Mouse (Mus musculus): ENCODE measurements around the gene Gpr137.
"Not testable (repeated sequence)": the region's sequence is repeated elsewhere in the genome, so short reads cannot be mapped to it uniquely, and the experiment has no call there.

Gene Gpr137

GRCm38 (mm10) chr19:6921647-6922567 lies 20.4 kb downstream of the Gpr137 start, which contains the start of gene Esrra:
Esrra (minus strand) TSS chr19:6921813.
- peak; percentile 100 for DNase-seq (ENCODE audit: low spot score)

- peak; percentile 42 for DNase-seq (ENCODE audit: low spot score)
These were observed 21.3 kb downstream of the Gpr137 start for GRCm38 (mm10) chr19:6920741-6921636.

DNA sequence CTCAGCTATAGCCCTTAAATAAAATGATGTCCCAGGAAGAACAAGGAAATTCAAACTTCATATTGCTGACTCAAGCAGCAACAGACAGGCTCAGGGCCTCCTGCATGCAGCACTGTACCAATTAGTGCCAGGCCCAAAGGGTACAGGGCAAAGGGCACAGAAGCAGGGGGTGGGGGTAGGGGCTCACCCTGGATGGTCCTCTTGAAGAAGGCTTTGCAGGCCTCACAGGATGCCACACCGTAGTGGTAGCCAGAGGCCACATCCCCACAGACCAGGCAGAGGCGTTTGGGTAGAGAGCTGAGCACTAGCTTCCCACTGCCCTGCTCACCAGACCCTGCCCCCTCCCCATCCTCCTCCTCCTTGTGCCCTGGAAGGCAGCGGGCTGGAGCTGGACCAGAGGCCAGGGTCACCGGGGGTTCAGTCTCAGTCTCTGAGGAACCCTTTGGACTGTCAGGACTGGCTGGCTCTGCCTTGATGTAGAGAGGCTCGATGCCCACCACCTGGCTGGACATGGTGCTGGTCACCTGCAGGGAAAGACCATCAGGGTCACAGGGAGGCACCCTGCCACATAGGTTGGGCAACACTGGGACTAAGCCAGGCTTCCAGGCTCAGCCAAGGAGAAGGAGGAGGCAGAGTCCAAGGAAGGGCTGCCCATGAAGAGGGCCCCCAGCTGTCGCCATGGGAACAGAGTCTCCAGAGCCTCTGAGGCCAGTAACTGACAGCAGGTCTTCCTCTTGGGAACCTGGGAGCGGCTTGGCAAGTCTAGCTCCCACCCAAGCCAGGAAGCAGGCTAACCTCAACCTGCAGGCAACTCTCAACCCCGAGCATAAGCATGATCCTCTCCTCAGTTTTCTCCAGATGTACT lies 22.2 kb downstream of the Gpr137 start:
- no peak for DNase-seq (ENCODE audit: low spot score)

GRCm38 (mm10) chr19:6919431-6919830 lies 22.8 kb downstream of the Gpr137 start:
- no peak for DNase-seq (ENCODE audit: low spot score)

DNA sequence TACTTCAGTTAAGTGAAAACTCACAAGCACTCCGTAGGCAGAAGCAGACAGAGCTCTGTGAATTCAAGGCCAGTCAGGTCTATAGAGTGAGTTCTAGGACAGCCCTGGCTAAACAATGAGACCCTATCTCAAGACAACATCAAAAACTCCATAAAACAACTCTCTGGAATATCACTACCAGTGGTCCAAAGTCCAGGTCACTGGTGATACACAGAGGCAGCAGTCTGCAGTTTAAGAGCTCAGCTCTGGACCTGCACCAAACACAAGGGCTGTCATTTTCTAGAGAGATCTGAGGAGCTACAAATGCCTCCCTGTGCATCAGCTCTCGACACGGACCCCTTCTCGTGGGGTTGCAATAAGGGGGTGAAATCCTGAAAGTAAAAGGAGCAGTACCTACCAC lies 24.0 kb downstream of the Gpr137 start:
- DNase-seq (ENCODE audit: low spot score): no peak

- no peak for DNase-seq (ENCODE audit: low spot score)
These were observed 25.8 kb downstream of the Gpr137 start for GRCm38 (mm10) chr19:6916496-6916895.

GRCm38 (mm10) chr19:6915276-6915675 lies 27.0 kb downstream of the Gpr137 start:
- no peak for DNase-seq (ENCODE audit: low spot score)

GRCm38 (mm10) chr19:6914540-6914939 lies 27.7 kb downstream of the Gpr137 start:
- no peak for DNase-seq (ENCODE audit: low spot score)

DNA sequence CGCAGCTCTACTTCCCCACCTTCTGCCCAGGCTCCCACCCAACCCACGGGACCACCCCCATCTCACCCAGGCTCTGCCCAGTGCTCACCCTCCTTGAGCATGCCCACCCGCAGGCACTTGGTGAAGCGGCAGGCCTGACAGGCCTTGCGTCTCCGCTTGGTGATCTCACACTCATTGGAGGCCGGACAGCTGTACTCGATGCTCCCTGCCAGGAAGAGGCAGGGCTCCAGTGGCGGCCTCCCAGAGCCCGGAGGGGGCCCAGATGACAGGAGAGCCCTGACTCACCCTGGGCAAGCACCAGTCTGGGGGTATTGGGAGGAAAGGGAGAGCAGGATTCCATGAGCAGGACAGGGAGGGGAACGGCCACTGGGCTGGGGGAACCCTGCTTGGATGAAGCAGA lies 28.3 kb downstream of the Gpr137 start:
- DNase-seq (ENCODE audit: low spot score): no peak

DNA sequence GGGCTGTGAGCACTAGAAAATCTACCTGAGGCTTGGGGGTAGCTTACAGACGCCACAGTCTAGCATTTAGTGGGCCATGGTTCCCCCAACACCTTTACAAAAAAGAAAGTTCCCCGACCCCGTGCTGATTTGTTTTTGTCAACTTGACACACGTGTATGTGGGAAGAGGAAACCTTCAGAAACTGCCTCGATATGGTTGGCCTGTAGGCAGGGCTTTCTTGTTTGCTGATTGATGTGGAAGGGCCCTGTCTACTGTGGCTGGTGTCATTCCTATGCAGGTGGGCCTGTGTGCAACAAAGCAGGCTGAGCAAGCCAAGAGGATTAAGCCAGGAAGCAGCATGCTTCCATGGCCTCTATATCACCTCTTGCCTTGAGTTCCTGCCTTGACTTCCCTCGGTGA lies 29.2 kb downstream of the Gpr137 start:
- DNase-seq (ENCODE audit: low spot score): no peak

GRCm38 (mm10) chr19:6912205-6912970 lies 29.9 kb downstream of the Gpr137 start:
- no peak for DNase-seq (ENCODE audit: low spot score)

DNA sequence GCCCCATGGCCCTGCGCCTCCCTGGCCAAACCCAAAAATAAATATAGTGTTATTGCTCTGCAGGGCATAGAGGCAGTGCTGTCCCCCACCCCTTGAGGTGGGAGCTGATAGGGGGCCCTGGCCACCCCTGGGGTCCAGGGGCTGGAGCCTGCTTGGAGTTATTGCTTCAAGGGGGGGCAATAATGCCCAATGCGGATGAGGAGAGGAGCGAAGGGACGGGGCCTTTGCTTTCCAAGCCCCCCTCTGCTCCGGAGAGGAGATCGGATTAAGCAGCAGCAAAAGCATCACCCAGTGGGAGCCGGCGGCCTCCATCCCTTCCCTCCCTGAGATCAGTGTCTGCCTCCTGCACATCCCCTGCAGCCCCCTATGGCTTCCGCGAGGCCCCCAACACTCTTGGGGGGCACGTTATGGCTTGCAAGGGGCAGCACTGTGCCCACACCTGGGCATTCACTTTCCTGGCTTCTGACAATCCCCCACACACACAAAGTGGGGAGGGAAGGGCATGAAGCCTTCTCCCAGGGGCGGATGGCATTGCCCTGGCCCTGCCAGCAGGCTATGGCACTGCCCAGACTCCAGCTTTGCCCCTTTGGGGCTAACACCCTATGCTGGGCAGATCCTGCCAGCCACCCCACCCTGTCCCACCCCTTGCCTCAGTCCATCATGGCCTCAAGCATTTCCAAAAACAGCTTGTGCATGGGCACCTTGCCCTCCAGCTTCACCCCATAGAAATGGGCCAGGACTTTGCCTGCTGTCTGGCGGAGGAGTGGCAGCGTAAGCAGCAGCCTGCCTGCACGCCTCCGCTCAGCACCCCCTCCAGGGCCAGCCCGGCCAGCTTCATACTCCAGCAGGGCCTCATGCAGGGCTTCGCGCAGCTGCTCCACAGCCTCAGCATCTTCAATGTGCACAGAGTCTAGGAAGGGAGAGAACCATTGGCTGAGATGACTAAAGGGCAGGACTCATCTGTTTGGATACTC lies 30.9 kb downstream of the Gpr137 start:
- no peak for DNase-seq (ENCODE audit: low spot score)

GRCm38 (mm10) chr19:6910306-6910705 lies 32.0 kb downstream of the Gpr137 start:
- DNase-seq (ENCODE audit: low spot score): not testable (repeated sequence)

DNA sequence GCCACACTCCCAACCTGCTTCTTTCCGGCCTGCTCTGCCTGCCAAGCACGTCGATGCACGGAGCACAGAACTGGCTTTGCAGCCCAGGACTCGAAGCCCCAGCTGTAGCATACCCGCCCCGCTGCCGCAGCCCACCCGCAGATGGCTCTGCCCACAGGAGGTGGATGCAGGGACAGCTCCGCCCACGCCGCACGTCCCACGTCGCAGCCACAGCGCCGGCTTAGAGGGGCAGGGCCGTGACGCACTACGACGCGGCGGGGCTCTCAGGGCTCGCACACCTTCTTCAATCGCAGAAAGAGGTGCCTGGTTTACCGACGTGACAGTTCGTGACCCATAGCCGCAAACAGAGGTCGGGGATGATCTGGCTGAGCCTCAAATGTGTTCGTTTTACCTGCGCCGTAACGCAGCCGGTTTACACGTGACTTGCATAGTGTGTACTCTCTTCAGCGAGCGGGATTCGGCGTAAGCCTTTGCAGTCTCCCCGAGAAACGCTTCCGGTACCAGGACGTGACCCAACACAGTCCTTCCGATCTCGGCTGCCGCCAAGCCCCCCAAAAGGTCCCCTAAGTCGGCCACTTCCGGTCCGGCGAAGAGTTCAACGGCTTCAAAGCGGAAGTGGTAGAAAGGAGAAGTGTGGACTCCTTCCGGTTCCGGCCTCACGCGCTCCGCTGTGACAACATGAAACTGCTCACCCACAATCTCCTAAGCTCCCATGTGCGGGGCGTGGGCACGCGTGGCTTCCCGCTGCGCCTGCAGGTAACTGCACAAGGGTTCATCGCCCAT lies 32.6 kb downstream of the Gpr137 start, which contains the start of the genes Trmt112 and Prdx5:
Trmt112 (plus strand) TSS at position 192 of the 783 bp plus-strand sequence.
Prdx5 (minus strand) TSS at position 600 of the 783 bp plus-strand sequence.
- DNase-seq (ENCODE audit: low spot score): peak; percentile 90

GRCm38 (mm10) chr19:6909021-6909420 lies 33.3 kb downstream of the Gpr137 start:
- DNase-seq (ENCODE audit: low spot score): no peak

GRCm38 (mm10) chr19:6907811-6908540 lies 34.3 kb downstream of the Gpr137 start:
- DNase-seq (ENCODE audit: low spot score): no peak

- DNase-seq (ENCODE audit: low spot score): no peak
These were observed 35.2 kb downstream of the Gpr137 start for GRCm38 (mm10) chr19:6907094-6907493.

GRCm38 (mm10) chr19:6906199-6906598 lies 36.1 kb downstream of the Gpr137 start:
- no peak for DNase-seq (ENCODE audit: low spot score)
